Mouse (Mus musculus): Measurements from ENCODE around the gene Cspg4. TPM values are rescaled to one million over a fixed set of nuclear protein-coding genes. Genes with fewer than 3 reads are reported as not detected.
A peak's percentile ranks its signal among the peaks of the same experiment; 100 is the strongest.
"Not testable (repeated sequence)": the region's sequence is repeated elsewhere in the genome, so short reads cannot be mapped to it uniquely, and the experiment has no call there.

Gene Cspg4
- total RNA-seq, 2 experiments from 2014 or later = not detected

GRCm38 (mm10) chr9:56925291-56926024 is 60.6 kb downstream of the Cspg4 start:
- no peak for ATAC-seq (replicated peaks; ENCODE audit: poor library complexity)

DNA sequence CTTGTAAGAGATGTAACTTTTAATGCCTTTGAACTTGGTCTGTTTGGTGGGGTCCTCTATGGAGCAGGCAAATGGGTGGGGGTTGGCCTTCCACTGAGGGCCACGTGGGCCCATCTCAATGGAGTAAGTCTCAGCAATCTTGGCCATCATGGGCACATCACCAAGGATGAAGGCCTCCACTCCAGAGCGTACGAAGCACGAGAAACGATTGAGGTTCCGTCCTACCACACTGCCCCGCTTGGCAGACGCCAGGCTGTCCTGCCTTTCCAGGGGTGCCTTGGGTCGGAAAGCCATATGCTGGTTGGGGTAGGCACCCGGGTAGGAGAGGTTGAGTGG is 61.2 kb downstream of the Cspg4 start:
- ATAC-seq (replicated peaks; ENCODE audit: poor library complexity) = no peak

DNA sequence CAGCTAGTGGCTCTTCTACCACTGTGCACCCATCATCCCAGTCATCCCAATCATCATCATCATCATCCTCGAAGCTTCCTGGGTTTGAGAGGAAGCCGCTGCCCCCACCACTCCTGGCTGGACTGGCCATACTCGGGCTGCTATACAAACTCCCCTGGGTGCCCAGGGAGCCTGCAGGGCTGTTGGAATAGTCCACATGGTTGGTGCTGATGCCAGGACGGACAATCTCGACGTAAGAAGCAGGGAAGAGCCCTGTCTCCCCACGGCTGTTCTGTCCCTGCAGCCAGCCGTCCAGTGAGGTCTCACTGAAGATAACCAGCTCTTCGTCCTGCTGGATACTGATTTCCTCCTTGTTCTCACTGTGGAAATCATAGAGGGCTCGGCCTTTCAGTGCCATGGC is 61.6 kb downstream of the Cspg4 start:
- ATAC-seq (replicated peaks; ENCODE audit: poor library complexity) = no peak

DNA sequence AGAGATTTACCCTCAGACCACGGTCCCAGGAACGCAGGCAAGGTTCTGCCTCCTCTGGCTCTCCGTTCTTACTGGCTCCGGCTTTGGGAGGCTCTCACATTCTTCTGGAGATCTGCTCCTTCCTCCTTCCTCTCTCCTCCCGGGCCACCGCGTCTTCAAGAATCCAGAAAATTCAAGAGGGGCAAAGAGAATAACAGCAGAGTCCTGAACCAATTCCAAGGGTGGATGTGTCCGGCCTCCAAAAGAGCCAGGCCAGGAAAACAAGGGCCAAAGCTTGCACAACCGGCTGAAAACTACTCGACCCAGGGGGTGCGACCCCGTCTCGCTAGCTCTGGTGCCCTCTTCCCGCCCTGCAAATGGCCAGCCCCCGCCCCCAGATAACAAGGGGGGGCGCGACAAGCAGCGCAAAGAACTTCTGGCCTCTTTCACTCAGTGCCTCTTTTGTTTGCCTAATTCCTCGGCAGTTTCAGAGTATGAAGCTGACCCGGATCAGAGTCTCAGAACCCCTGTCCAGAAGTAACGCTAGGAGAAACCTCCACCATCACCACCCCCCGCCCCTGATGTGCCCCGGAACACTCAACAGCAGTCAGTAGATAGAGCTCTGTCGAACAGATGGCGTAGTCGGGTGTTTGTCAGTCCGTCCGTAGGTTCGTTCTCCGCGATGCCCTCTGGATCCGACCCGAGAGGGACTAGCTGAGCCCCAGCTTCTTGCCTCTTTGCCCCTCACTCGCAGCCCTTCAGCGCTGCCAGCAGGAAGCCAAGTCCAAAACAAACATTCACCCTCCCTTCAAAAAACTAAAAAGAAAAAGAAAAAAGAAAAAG is 62.6 kb downstream of the Cspg4 start:
- ATAC-seq (replicated peaks; ENCODE audit: poor library complexity) = no peak; the same call in 1 of the 2 replicates

DNA sequence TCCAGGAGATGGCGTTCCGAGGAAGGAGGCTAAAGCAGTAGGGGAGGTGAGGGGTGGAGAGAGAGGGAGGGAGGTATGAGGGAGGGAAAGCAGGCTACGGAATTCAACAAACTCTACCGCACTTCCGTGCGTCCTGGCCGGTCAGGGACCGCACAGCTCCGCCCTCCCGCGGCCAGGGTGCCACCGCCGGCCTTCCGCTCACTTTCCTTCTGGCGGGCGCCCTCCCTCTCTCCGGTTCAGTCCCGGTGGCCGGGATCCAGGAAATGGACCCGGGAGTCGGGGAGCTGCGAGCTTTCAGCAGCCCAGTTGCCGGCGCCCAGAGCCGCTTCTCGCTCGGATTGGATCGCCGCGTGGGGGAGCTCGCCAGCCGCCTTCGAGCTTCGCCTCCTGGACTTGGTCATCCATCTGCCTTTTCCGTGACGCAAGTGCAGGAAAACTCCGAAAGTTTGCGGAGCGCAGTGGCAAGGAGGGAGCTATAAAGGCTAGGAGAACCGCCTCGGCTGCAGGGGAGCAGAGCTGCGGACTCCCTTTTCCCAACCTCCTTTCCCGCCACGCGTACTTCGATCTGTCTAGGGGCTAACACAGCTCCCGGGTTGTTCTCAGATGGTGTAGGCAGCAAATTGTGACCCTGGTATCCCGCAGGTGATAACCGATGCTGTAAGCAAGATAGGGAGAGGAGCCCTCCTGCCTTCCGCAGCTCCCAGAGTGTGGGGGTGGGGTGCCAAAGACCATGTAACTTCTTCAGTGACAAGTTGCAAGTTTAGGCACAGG is 63.4 kb downstream of the Cspg4 start, which contains the start of gene Snx33:
Gene Snx33 (minus strand): TSS at position 331 of the 771 bp plus-strand sequence.
- ATAC-seq (replicated peaks; ENCODE audit: poor library complexity) = peak; percentile 74

GRCm38 (mm10) chr9:56929496-56929895 is 64.7 kb downstream of the Cspg4 start:
- no peak for ATAC-seq (replicated peaks; ENCODE audit: poor library complexity)

DNA sequence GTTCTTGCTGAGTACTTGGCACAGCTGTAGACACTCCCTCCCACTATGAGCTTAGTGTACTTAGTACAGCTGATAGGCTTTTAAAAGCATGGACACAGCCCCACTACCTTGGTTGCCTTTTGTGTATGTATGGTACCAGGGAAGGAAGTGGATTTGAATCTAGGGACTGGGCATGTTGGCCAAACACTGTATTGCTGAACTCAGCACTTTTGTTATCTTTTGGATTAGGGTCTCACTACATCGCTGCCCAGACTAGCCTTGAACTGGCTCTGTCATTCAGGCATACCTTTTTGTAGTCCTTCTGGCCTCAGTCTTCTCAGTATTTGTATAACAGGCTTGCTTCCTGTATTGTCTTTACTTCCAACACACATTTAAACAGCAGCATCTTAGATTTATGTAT is 65.7 kb downstream of the Cspg4 start:
- ATAC-seq (replicated peaks; ENCODE audit: poor library complexity) = no peak

DNA sequence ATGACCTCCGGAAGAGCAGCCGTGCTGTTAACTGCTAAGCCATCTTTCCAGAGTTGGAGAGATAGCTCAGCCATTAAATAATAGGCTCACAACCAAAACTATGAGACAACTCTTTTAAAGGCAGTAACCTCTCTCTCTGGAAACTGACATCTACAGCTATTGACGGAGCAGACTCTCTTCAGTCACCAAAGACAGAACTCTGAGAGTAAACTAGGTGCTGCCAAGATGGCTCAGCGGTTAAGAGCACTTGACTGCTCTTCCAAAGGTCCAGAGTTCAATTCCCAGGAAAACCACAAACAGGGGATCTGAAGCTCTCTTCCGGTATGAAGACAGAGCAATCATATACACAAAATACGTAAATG is 72.0 kb downstream of the Cspg4 start:
- ATAC-seq (replicated peaks; ENCODE audit: poor library complexity) = no peak

DNA sequence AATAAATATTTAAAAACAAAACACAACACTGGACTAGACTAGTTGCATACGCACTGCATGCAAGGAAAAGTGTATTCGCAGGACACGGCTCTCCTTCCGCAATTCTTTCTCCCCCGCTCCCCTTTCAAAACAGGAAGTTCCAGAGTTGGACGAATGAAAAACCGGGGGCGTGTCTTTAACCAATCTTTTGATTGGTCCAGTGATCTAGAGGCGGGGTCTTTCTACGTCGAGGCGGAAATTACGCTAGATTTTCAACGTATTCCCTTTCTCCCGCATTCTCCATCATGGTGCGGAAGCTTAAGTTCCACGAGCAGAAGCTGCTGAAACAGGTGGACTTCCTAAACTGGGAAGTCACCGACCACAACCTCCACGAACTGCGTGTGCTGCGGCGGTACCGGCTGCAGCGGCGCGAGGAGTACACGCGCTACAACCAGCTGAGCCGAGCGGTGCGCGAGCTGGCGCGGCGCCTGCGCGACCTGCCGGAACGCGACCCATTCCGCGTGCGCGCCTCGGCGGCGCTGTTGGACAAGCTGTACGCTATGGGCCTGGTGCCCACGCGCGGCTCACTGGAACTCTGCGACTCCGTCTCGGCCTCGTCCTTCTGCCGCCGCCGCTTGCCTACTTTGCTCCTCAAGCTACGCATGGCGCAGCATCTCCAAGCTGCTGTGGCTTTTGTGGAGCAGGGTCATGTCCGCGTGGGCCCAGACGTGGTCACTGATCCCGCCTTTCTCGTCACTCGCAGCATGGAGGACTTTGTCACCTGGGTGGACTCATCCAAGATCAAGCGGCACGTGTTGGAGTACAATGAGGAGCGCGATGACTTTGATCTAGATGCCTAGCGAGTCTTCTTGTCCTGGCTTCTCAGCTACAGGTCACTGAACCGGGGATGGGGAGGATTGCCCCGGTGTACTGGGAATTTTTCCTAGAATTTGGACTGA is 72.7 kb downstream of the Cspg4 start, which contains the start of gene Imp3:
Gene Imp3 (plus strand): TSS at position 253 of the 938 bp plus-strand sequence.
- peak; percentile 90 for ATAC-seq (replicated peaks; ENCODE audit: poor library complexity)

DNA sequence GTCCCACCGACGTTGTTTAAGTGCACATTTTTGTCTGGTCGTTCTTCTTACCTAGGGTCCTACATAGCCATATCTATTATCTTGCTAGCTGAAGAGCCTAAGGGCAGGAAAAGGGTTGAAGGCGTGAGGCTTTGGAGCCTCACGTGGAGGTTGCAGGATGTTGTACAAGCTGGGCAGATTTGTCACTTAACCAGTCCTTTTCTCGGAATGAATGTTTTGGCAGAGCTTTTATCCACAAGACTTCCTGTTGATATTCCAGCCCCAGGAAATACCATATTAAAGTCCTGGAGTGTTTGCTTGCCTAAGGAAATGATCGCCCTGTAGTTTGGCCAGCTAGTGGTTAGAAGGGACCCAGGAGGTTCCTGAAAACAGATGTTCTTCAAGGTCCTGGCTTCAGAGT is 73.5 kb downstream of the Cspg4 start:
- ATAC-seq (replicated peaks; ENCODE audit: poor library complexity) = no peak

GRCm38 (mm10) chr9:56947481-56947880 is 82.6 kb downstream of the Cspg4 start:
- ATAC-seq (replicated peaks; ENCODE audit: poor library complexity) = not testable (repeated sequence)

- ATAC-seq (replicated peaks; ENCODE audit: poor library complexity) = not testable (repeated sequence)
These were observed 83.9 kb downstream of the Cspg4 start for GRCm38 (mm10) chr9:56948699-56949098.

Other genes with a start within 250 kb of the Cspg4 start
- not detected in 2 replicates for gene Lingo1, start 68.6 kb upstream of the Cspg4 start, total RNA-seq (2015)
- not detected in 2 replicates for gene Lingo1, start 68.6 kb upstream of the Cspg4 start, total RNA-seq (2017)
- gene Odf3l1, start 354 bp upstream of the Cspg4 start, total RNA-seq (2015) = not detected in 2 replicates
- gene Odf3l1, start 354 bp upstream of the Cspg4 start, total RNA-seq (2017) = not detected in 2 replicates
- gene Snx33, start 63.3 kb downstream of the Cspg4 start, total RNA-seq (2015) = 3.3 TPM in 2 replicates
- 2.8 TPM in 2 replicates for gene Snx33, start 63.3 kb downstream of the Cspg4 start, total RNA-seq (2017)
- 138 and 147 TPM in 2 replicates for gene Imp3, start 72.4 kb downstream of the Cspg4 start, total RNA-seq (2015)
- gene Imp3, start 72.4 kb downstream of the Cspg4 start, total RNA-seq (2017) = 68.5 and 77.3 TPM in 2 replicates
- gene Snupn, start 85.8 kb downstream of the Cspg4 start, total RNA-seq (2015) = 10.3 and 12.1 TPM in 2 replicates
- gene Snupn, start 85.8 kb downstream of the Cspg4 start, total RNA-seq (2017) = 9.0 and 9.4 TPM in 2 replicates
- gene Ptpn9, start 129.9 kb downstream of the Cspg4 start, total RNA-seq (2015) = 10.6 and 14.5 TPM in 2 replicates
- 9.1 and 10.7 TPM in 2 replicates for gene Ptpn9, start 129.9 kb downstream of the Cspg4 start, total RNA-seq (2017)
- gene Sin3a, start 207.0 kb downstream of the Cspg4 start, total RNA-seq (2015) = 81.5 and 89.2 TPM in 2 replicates
- gene Sin3a, start 207.0 kb downstream of the Cspg4 start, total RNA-seq (2017) = 81.3 and 127 TPM in 2 replicates